Mouse (Mus musculus) left cerebral cortex, adult 8-10 months (tissue): Measurements from ENCODE around the gene Cdk15. TPM values are rescaled to one million over a fixed set of nuclear protein-coding genes. Genes with fewer than 3 reads are reported as not detected.

Experiments
- DNase-seq, 2 experiments: peaks; one replicate each; pipeline ENCODE4 v3.0.0; 2022; ENCODE audit warnings: low spot score in 2 of 2
- total RNA-seq, 4 experiments: library from RNA; stranded (reverse); gene quantifications; 2 replicates each; pipeline ENCODE4 v1.2.4; 2022

The Cdk15 gene
- total RNA-seq, 4 experiments from 2014 or later: 0.30 to 1.3 (median 0.66) TPM

DNA sequence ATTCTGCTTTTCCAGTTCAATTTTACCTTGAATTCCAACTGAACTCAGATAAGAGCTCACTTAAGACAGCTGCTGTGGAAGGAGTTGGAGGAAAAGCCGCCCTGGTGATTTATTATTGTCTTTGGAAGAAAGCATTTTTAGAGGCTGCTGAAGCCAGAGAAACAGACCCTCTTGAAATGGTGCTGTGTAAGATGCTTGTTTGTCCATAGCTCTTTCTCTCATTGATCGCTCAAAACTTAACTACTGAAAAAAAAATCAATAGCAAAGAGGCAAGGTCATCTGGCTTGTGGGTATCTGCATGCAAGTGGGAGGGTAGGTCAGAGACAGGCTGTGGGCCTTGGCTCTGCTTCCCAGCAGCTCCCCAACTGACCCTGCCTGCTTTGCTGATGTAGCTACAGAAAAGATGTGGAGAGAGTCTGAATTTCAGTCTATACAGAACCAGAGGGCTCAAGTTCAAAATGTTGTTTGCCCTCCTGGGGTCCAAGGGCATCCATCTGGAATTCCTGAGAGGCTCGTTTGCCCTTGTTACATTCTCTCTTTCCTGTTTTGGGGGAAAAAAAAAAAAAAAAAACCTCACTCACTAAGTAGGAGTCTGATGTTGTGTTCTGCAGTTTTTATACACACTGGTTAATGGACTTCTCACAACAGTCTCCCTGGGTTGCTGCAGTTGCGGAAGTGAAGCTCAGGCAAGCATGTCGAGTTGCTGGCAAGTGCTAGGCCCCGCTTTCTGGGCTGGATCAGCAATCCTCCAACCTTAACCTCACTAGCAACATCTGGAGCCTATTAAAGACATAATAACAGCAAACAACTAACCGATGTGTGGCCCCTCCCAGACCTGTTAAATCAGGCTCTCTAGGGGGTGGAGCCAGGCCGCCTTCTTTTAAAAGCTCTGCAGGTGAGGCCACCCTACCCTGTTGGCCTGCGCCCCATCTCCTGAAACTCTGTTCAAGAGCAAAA is 65.5 kb downstream of the Cdk15 start:
- DNase-seq: no peak

GRCm38 (mm10) chr1:59326854-59327395 is 70.2 kb downstream of the Cdk15 start:
- no peak for DNase-seq

DNA sequence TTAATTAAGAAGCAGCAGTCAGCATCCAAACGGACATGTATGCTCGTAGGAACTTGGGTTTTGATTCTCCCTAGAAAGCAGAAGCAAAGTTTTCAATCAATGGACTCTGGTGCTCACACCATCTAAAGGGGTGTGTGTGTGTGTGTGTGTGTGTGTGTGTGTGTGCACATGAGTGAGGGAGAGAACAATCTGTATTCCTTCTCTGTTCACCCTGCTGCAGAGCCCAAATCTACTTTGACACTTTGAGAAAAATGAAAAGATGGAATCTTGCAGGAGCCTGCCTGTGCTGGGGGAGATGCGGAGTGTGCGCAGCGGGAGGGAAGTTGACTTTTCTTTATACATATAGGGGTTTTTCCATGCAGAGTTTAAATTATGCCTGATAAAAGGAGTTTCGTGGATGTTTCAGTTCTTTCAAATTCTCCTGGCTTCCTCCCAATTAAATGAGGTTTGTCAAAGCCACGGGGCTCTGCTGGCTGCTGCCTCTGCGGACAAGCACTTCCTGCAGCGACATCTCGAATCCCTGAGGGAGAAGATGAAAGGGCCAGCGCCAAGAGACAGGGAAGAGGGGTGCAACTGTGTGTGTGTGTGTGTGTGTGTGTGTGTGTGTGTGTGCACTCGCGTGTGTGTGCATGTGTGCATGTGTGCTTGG is 76.2 kb downstream of the Cdk15 start:
- DNase-seq: no peak

GRCm38 (mm10) chr1:59333386-59333759 is 76.7 kb downstream of the Cdk15 start:
- DNase-seq: no peak

- no peak for DNase-seq
Observed at GRCm38 (mm10) chr1:59333860-59334561, 77.3 kb downstream of the Cdk15 start.

DNA sequence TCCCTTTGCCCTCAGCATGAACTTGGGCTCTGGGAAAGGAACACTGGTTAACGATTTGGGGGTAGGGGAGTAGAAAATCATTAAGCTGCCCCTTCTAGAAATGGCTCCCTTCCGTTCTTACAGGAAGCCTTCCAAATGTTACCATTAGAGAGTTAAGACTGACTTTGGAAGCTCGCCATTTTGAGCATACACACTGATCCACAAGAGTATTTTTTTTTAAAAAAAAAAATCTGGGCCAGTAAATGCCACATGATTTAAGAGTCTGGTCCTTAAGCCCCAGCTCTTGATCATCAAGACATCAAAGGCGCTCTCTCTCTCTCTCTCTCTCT is 77.8 kb downstream of the Cdk15 start:
- DNase-seq: no peak

- no peak for DNase-seq
Observed at GRCm38 (mm10) chr1:59336256-59336655, 79.5 kb downstream of the Cdk15 start.

GRCm38 (mm10) chr1:59340814-59341588 is 84.3 kb downstream of the Cdk15 start:
- DNase-seq: no peak

GRCm38 (mm10) chr1:59341697-59342096 is 85.0 kb downstream of the Cdk15 start:
- DNase-seq: no peak

GRCm38 (mm10) chr1:59342146-59342545 is 85.4 kb downstream of the Cdk15 start:
- no peak for DNase-seq

- DNase-seq: no peak
Observed at GRCm38 (mm10) chr1:59352706-59353105, 96.0 kb downstream of the Cdk15 start.

DNA sequence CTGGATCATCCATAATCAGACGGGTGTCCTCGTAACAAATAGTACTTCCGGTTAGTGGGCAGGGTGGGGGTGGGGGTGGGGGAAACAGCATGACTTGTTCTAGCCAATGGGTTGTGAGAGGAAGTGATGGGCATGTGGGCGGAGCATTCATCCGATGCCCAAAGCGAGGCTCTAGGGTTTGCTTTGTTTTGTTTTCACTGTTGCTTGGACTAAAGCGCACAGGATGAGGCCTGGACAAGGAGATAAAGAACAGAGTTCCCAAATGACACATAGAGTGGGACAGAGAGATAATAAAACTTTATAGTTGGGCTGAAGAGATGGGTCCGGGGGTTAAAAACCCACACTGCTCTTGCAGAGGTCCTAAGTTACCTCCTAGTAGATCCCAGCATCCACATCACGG is 98.7 kb downstream of the Cdk15 start:
- DNase-seq: no peak

DNA sequence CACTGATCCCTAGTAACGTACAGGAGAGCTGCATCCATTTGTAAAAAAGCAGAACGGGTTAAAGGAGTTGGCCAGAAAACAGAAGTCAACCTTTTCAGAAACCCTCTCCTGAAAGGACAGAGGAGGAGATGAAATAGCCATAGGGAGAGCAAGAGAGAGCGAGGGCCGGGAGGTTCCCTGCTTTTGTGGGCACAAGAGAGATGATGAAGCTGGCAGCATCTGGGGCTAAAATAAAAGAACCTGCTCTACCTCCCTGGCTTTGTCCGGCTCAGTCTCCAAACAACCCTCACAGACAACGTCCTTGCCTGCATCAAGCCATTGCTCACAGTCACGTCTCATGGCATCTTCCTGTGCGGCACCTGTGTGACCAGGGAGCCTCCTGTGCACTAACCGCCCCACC is 102.4 kb downstream of the Cdk15 start:
- no peak for DNase-seq

- no peak for DNase-seq
Observed at GRCm38 (mm10) chr1:59360834-59361233, 104.1 kb downstream of the Cdk15 start.

DNA sequence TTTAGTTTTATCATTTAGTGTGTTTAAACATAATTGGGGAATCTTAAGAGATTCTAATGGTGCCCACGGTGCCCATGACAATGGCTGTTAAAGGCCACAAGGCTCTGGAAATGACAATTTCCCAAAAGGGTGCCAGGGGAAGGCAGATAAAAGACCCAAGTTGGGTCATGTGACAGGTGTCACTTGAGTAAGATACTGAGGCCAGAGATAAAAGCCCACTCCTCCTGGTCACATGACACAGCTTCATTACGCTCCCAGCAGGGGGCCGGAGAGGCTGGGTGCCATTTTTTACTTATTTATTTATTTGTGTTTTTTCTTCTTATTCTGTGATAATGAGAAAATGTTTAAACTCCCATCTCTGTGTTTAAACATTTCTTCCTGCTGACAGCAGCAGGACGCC is 104.8 kb downstream of the Cdk15 start:
- DNase-seq: no peak

DNA sequence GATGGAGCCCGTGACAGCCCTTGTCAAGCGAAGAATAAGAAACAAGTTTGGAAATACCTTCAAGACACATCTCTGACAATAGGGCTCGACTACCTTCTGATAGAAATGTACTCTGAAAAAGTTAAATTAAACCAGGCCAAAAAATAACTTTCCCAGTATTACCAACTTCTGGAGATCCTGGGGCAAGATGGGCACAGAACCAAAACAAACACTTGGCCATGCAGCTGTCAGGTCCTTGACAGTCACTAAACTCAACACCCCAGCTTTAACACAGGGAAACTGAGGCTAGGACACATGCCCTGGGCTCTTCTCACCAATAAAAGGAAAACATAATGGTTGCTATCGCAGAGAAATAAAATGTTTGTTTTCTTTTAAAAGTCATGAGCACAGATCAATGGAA is 105.3 kb downstream of the Cdk15 start:
- DNase-seq: no peak

GRCm38 (mm10) chr1:59364463-59365040 is 107.8 kb downstream of the Cdk15 start:
- no peak for DNase-seq

- no peak for DNase-seq
Observed at GRCm38 (mm10) chr1:59367928-59368648, 111.4 kb downstream of the Cdk15 start.

GRCm38 (mm10) chr1:59368649-59369319 is 112.1 kb downstream of the Cdk15 start:
- DNase-seq: no peak

DNA sequence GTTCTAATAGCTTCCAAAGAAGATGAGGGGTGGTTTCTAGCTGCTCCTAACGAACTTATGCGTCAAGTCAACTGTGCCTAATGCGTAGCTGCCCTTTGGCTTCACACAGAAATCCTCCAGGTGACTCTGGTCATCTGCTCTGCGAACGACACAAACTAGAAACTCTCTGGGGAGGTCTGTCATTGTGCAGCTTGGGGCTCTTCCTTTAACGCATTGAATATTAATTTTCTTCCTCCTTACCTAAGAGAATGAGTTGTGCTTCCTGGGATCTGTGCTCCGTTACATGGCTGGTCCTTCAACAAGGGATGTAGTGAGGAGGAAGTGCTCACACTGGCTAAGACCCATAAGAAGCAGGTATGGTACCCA is 112.6 kb downstream of the Cdk15 start:
- DNase-seq: no peak
